Mouse (Mus musculus) thymus, adult 2 months (tissue): ENCODE measurements around the gene Ccdc188. TPM values are rescaled to one million over a fixed set of nuclear protein-coding genes. Genes with fewer than 3 reads are reported as not detected.
"Not testable (repeated sequence)": the region's sequence is repeated elsewhere in the genome, so short reads cannot be mapped to it uniquely, and the experiment has no call there.

Source experiments
- DNase-seq: peaks from one replicate; pipeline ENCODE4 v3.0.0; 2021
- H3K27ac ChIP-seq: fragments of 200-500 bp; 2 replicates; pipeline ENCODE4 v1.5.1; 2012; ENCODE audit warnings: low read length, control low read depth; ENCODE audit not compliant: control insufficient read depth, insufficient read depth
- H3K27me3 ChIP-seq: fragments of 200-500 bp; 2 replicates; pipeline ENCODE4 v1.6.1; 2012; ENCODE audit warnings: mild to moderate bottlenecking, low read length, moderate library complexity, mixed read lengths; ENCODE audit not compliant: control insufficient read depth, insufficient read depth
- H3K36me3 ChIP-seq: fragments of 200-500 bp; 2 replicates; pipeline ENCODE4 v1.6.1; 2012; ENCODE audit warnings: mild to moderate bottlenecking, low read length, moderate library complexity; ENCODE audit not compliant: control insufficient read depth, insufficient read depth
- H3K4me1 ChIP-seq: fragments of 200-500 bp; replicated peaks from 2 replicates; pipeline ENCODE4 v1.6.1; 2012; ENCODE audit warnings: low read length; ENCODE audit not compliant: control insufficient read depth, insufficient read depth
- H3K4me3 ChIP-seq: fragments of 200-500 bp; 2 replicates; pipeline ENCODE4 v1.5.1; 2012; ENCODE audit warnings: mild to moderate bottlenecking, low read length, control low read depth, moderate library complexity; ENCODE audit not compliant: control insufficient read depth, insufficient read depth
- CTCF ChIP-seq: fragments of 200-500 bp; IDR thresholded peaks from 2 replicates; pipeline ENCODE4 v1.5.1; 2012; ENCODE audit warnings: mild to moderate bottlenecking, control low read depth, low read length, moderate library complexity, borderline replicate concordance; ENCODE audit not compliant: control insufficient read depth, poor library complexity, insufficient read depth; ENCODE audit errors: extremely low read depth
- POLR2A ChIP-seq: fragments of 200-500 bp; IDR thresholded peaks from 2 replicates; pipeline ENCODE4 v1.6.1; 2012; ENCODE audit warnings: mild to moderate bottlenecking, low read length, control low read depth, moderate library complexity; ENCODE audit not compliant: control insufficient read depth, poor library complexity, insufficient read depth; ENCODE audit errors: extremely low read depth
- WGBS: fragments of 180-500 bp; shearing (Covaris S2); methylation state at CpG from one replicate; pipeline ENCODE4 v1.1.7; 2018; 5-methylcytosine and 5-hydroxymethylcytosine counted together
- polyA plus RNA-seq: library from polyadenylated mRNA; depleted of rRNA; stranded (reverse); fragments of >200 nt; gene quantifications from 2 replicates; pipeline ENCODE4 v1.2.3, GENCODE M21; 2012

Gene Ccdc188
- polyA plus RNA-seq, 1 experiment: 0.08 TPM

GRCm38 (mm10) chr16:18187221-18187620, 30.5 kb upstream of the Ccdc188 start:
- Histone ChIP-seq H3K36me3 (no peaks in the 10 kb centered on the region), H3K27ac (no peak overlapping the region), H3K4me3 (no peak overlapping the region), H3K27me3 (no peaks in the 10 kb centered on the region), H3K4me1 (no peaks in the 10 kb centered on the region)
- no peak for DNase-seq
- 96% methylated on average over 3 of the region's 3 CpGs for WGBS
- TF ChIP-seq CTCF: no peak
- no peak for TF ChIP-seq POLR2A

DNA sequence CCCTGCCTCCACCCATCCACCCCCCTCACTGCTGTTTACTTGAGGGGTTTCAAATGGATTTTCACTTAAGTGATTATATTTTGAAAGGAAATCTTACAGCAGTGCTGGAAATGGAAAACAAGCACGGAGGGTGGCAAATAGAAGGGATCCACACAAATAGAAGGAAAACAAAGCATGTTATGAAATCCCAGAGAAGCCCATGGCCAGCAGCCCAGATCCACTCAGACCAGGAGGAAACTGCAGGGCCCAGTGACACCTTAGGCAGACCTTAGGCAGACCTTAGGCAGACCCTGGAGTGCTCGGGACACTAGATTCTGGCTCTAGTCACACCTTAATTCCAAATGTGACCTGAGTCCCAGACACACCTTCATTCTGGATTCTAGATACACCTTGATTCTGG, 26.7 kb upstream of the Ccdc188 start:
- DNase-seq: no peak
- Histone ChIP-seq H3K27me3 (no peaks in the 10 kb centered on the region), H3K36me3 (no peaks in the 10 kb centered on the region), H3K27ac (no peak overlapping the region), H3K4me1 (no peaks in the 10 kb centered on the region), H3K4me3 (no peak overlapping the region)
- no peak for TF ChIP-seq CTCF
- no peak for TF ChIP-seq POLR2A
- WGBS: 97% methylated on average over 2 of the region's 2 CpGs

DNA sequence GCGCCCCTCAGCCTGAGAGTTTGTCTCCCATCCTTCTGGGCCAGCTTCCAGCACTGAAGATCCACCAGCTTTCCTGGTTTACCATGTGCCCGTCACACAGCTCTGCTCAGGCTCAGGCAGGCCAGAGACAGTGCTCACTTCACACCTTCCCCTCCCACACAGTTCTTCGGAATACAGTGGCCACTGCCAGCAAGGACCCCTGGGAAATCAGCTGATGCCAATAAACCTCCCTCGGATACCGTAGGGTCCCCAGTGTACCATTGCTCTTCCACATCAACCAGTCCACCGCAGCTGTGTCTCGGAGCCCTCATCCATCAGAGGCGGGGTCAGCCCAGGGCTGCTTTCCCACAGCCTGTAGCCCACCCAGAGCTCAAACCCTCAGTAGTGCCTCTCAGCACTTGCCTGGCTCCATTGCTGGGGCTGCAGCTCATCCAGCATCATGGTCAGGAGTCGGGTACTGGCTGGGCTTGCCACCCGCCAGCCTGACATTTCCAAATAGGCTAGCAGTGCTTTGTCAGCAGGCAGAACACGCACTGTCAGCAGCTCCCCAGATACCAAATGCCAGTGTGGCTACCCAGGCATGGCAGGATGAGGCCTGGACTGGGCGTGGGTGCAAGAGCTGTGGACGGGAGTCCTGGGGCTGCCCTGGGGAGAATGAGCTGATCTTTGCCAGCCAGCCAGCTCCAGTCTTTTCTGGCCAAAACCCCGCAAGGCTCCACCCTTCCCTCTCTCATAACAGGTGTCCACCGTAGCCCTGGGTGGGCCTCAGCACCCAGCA, 23.3 kb upstream of the Ccdc188 start:
- no peak overlapping the region for H3K27ac ChIP-seq
- no peaks in the 10 kb centered on the region for H3K27me3 ChIP-seq
- no peak for DNase-seq
- H3K36me3 ChIP-seq: no peaks in the 10 kb centered on the region
- WGBS: 90% methylated on average over 15 of the region's 15 CpGs
- H3K4me3 ChIP-seq: no peak overlapping the region
- no peaks in the 10 kb centered on the region for H3K4me1 ChIP-seq
- TF ChIP-seq CTCF: no peak

DNA sequence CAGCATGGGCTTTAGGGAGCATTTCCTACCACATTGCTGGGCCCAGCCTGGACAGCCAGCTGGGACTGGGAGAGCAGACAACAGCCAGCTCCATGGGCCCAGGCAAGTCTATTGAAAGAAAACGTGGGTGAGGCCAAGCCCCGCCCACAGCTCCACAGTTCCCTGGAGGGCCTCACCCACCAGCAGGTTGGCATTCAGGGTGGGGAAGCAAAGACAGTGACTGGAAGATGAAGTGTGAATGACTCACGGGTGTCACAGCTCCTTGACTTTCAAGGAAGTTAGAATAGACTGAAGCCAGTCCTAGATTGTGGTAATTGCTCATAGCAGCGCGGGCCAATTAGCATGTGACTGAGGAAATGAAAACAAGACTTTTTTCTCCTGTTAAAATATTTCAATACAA, 22.6 kb upstream of the Ccdc188 start:
- DNase-seq: no peak
- WGBS: 54% methylated on average over 5 of the region's 5 CpGs
- H3K4me1 ChIP-seq: no peaks in the 10 kb centered on the region
- H3K36me3 ChIP-seq: no peaks in the 10 kb centered on the region
- H3K27ac ChIP-seq: no peak overlapping the region
- no peaks in the 10 kb centered on the region for H3K27me3 ChIP-seq
- no peak overlapping the region for H3K4me3 ChIP-seq
- TF ChIP-seq CTCF (no peak), POLR2A (no peak)

GRCm38 (mm10) chr16:18195561-18195960, 22.1 kb upstream of the Ccdc188 start:
- DNase-seq, H3K4me1 ChIP-seq, H3K36me3 ChIP-seq, H3K4me3 ChIP-seq, H3K27me3 ChIP-seq, H3K27ac ChIP-seq: not testable (repeated sequence)
- WGBS: 82% methylated on average over 3 of the region's 3 CpGs

DNA sequence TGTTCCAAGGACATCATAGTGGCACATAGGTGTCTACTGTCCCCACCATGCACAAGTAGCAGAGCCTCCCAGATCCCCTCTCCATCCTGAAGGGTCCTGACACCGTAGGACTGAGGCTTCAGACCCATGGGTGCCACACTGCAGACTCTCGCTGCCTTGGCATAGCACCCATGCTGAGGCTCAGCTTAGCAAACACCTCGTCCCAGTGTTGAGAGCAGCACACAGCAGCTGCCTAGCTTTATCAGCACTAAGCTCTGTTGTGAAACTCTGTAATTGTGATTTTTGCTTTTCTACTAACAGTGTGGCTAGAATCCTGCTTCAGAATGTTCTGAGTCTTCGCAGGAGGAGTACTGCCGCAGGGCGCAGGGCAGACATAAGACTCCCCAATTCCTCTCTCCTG, 19.8 kb upstream of the Ccdc188 start:
- Histone ChIP-seq H3K4me1 (no peaks in the 10 kb centered on the region), H3K27me3 (no peaks in the 10 kb centered on the region), H3K4me3 (no peak overlapping the region), H3K36me3 (no peaks in the 10 kb centered on the region), H3K27ac (no peak overlapping the region)
- no peak for TF ChIP-seq CTCF
- TF ChIP-seq POLR2A: no peak
- WGBS: 95% methylated on average over 6 of the region's 6 CpGs
- no peak for DNase-seq
